Mouse (Mus musculus): ENCODE results near the gene Pparg. TPM values are rescaled to one million over a fixed set of nuclear protein-coding genes. Genes with fewer than 3 reads are reported as not detected.

Pparg gene
- polyA plus RNA-seq, 1 experiment from 2014 or later = 9.4 TPM

- H3K27ac ChIP-seq (replicated peaks) = no peak overlapping the region
- H3K9ac ChIP-seq = no peak overlapping the region
- WGBS = 73% methylated on average over 2 of the region's 2 CpGs
Measured at GRCm38 (mm10) chr6:115518352-115518751, 157.6 kb downstream of the Pparg start.

DNA sequence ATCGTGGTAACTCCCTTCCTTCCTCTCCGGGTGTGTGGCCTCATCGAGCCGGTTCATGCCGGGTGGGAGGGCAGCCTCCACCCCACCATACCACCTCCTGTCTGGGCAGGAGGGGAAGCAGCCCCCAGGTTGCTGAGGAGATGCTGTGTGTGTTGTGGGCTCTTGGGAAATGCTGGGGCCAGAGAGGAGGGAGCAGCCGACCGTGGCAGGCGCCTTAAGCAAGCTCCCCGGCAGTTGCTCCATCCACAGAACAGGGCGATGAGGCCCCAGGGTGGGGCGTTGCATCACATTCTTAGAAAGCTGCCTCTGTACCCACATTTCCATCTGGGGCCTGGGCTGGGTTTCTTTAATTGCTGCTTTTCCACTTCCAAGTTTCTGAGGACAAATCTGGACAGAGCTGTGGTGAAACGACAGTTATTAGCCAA lies 158.5 kb downstream of the Pparg start:
- 37% methylated on average over 12 of the region's 12 CpGs for WGBS
- no peak overlapping the region for H3K4me3 ChIP-seq (replicated peaks)
- H3K9me3 ChIP-seq (replicated peaks) = no peaks in the 10 kb centered on the region
- no peaks in the 10 kb centered on the region for H3K36me3 ChIP-seq
- H3K4me2 ChIP-seq (replicated peaks) = no peak overlapping the region
- H3K4me1 ChIP-seq = peaks cover 25% of the 10 kb centered on the region
- no peak for ATAC-seq (ENCODE audit: insufficient number of reproducible peaks, low FRiP score, low TSS enrichment, low read depth)
- H3K9ac ChIP-seq = no peak overlapping the region
- no peak overlapping the region for H3K27ac ChIP-seq (replicated peaks)
- no peaks in the 10 kb centered on the region; the same call in 1 of the 2 replicates for H3K27me3 ChIP-seq

More at GRCm38 (mm10) chr6:115518352-115518751, 157.6 kb downstream of the Pparg start:
- no peaks in the 10 kb centered on the region for H3K9me3 ChIP-seq (replicated peaks)
- no peaks in the 10 kb centered on the region; the same call in 1 of the 2 replicates for H3K27me3 ChIP-seq
- no peak overlapping the region for H3K4me3 ChIP-seq (replicated peaks)
- no peaks in the 10 kb centered on the region for H3K36me3 ChIP-seq
- peaks cover 17% of the 10 kb centered on the region for H3K4me1 ChIP-seq
- H3K4me2 ChIP-seq (replicated peaks) = no peak overlapping the region
- no peak for ATAC-seq (ENCODE audit: insufficient number of reproducible peaks, low FRiP score, low TSS enrichment, low read depth)

DNA sequence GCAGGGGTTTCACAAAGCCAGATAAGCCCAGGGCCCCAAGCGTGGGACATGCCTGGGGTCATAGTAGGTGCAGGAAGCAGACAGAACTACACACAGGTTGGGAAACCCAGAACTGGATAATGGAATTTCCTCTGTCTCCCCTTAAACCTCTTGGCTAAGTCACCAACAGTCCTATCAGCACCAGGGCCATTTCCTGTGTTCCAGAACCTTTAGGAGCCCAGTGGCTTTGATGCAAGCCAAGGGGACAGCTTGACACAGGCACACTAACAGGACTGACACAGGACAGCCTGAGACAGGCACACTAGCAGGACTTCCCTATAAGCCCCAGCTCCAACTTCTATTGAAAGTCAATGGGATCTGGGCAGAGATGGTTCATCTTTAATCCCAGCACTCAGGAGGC lies 161.2 kb downstream of the Pparg start:
- WGBS = 79% methylated on average over 1 of the region's 1 CpGs
- H3K9me3 ChIP-seq (replicated peaks) = no peaks in the 10 kb centered on the region
- no peak overlapping the region for H3K9ac ChIP-seq

GRCm38 (mm10) chr6:115522691-115523146 lies 162.0 kb downstream of the Pparg start:
- Histone ChIP-seq H3K9me3 (replicated peaks) (no peaks in the 10 kb centered on the region), H3K9ac (no peak overlapping the region), H3K4me3 (replicated peaks) (no peak overlapping the region), H3K4me2 (replicated peaks) (no peak overlapping the region), H3K27me3 (no peaks in the 10 kb centered on the region; the same call in 1 of the 2 replicates), H3K4me1 (peaks cover 25% of the 10 kb centered on the region), H3K27ac (replicated peaks) (peak overlapping the region; percentile 5; the same call in 1 of the 2 replicates), H3K36me3 (no peaks in the 10 kb centered on the region)
- no peak for ATAC-seq (ENCODE audit: insufficient number of reproducible peaks, low FRiP score, low TSS enrichment, low read depth)
- WGBS = 80% methylated on average over 6 of the region's 6 CpGs

More for the DNA sequence above, 161.2 kb downstream of the Pparg start:
- Histone ChIP-seq H3K27me3 (no peaks in the 10 kb centered on the region; the same call in 1 of the 2 replicates), H3K27ac (replicated peaks) (no peak overlapping the region), H3K36me3 (no peaks in the 10 kb centered on the region), H3K4me3 (replicated peaks) (no peak overlapping the region), H3K4me1 (peaks cover 25% of the 10 kb centered on the region), H3K4me2 (replicated peaks) (no peak overlapping the region)
- ATAC-seq (ENCODE audit: insufficient number of reproducible peaks, low FRiP score, low TSS enrichment, low read depth) = no peak

DNA sequence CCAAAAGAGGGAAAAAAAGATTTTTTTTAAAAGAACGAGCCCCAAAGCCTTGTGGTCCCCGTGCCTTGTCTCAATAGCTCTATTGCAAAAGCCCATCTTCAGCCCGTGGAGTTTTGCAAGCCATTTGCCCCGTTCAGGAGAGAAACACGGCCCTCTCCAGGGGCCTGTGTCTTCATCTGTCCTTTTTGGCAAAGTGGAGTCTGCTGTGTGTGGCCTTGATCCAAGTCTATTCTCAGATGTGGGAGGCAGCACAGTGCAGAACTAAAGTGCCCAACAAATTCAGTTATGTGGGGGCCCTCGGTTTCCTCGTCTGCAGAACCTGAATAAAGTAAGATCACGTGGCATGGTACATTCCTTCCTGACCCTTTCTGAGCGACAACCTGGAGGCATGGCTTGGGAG lies 162.4 kb downstream of the Pparg start:
- H3K4me3 ChIP-seq (replicated peaks) = no peak overlapping the region
- WGBS = 44% methylated on average over 9 of the region's 9 CpGs
- no peak overlapping the region for H3K4me2 ChIP-seq (replicated peaks)
- no peak overlapping the region for H3K9ac ChIP-seq
- H3K27me3 ChIP-seq = peaks cover under 1% of the 10 kb centered on the region; the same call in 1 of the 2 replicates
- H3K36me3 ChIP-seq = no peaks in the 10 kb centered on the region
- peak; percentile 53; the same call in 1 of the 2 replicates for ATAC-seq (ENCODE audit: insufficient number of reproducible peaks, low FRiP score, low TSS enrichment, low read depth)
- H3K9me3 ChIP-seq (replicated peaks) = no peaks in the 10 kb centered on the region
- peak overlapping the region; percentile 5; the same call in 1 of the 2 replicates for H3K27ac ChIP-seq (replicated peaks)
- H3K4me1 ChIP-seq = peaks cover 25% of the 10 kb centered on the region

DNA sequence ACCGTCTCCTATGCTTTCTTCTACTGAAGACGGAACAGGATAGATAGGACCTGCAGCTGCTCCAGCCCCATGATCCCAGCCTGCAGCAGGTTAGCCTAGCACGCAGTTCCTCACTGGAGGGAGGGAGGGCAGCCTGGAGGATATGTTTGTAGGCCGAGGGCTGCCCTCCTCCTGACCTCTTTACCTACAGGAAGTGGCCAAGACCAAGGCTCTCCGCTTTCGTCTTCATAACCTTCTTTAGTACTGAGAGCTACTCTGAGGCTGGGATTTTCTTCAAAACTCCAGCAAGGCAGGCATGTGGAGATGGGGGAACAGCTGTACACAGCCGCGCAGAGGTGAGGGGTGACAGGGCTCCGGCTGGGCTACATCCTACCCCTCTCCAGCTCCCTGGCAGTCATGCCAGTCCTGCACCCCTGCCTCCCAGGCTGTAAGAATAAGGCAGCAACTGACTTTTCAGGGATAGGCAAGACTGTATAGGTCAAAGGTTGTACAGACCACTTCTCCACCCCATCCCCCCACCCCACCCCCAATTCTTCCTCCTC lies 163.8 kb downstream of the Pparg start:
- no peak overlapping the region for H3K4me3 ChIP-seq (replicated peaks)
- H3K4me1 ChIP-seq = peaks cover 18% of the 10 kb centered on the region
- 0 out of 2 replicates have a peak, but pooled peaks cover 4% of the 10 kb centered on the region for H3K27me3 ChIP-seq
- H3K27ac ChIP-seq (replicated peaks) = no peak overlapping the region
- no peaks in the 10 kb centered on the region for H3K9me3 ChIP-seq (replicated peaks)
- whole genome bisulfite sequencing = 72% methylated on average over 9 of the region's 9 CpGs
- no peak overlapping the region for H3K9ac ChIP-seq
- ATAC-seq (ENCODE audit: insufficient number of reproducible peaks, low FRiP score, low TSS enrichment, low read depth) = no peak; the same call in 1 of the 2 replicates
- no peaks in the 10 kb centered on the region for H3K36me3 ChIP-seq
- no peak overlapping the region for H3K4me2 ChIP-seq (replicated peaks)

- H3K4me2 ChIP-seq (replicated peaks) = no peak overlapping the region
- H3K9me3 ChIP-seq (replicated peaks) = no peaks in the 10 kb centered on the region
- WGBS = 84% methylated on average over 3 of the region's 3 CpGs
- 0 out of 2 replicates have a peak, but pooled peaks cover 4% of the 10 kb centered on the region for H3K27me3 ChIP-seq
- peaks cover 19% of the 10 kb centered on the region; the same call in 1 of the 2 replicates for H3K4me1 ChIP-seq
- H3K9ac ChIP-seq = no peak overlapping the region
- H3K27ac ChIP-seq (replicated peaks) = no peak overlapping the region
- no peaks in the 10 kb centered on the region for H3K36me3 ChIP-seq
- ATAC-seq (ENCODE audit: insufficient number of reproducible peaks, low FRiP score, low TSS enrichment, low read depth) = no peak
- H3K4me3 ChIP-seq (replicated peaks) = no peak overlapping the region
Measured at GRCm38 (mm10) chr6:115527418-115527817, 166.7 kb downstream of the Pparg start.

GRCm38 (mm10) chr6:115528372-115528771 lies 167.6 kb downstream of the Pparg start:
- Histone ChIP-seq H3K9ac (no peak overlapping the region), H3K36me3 (no peaks in the 10 kb centered on the region), H3K4me2 (replicated peaks) (no peak overlapping the region), H3K27me3 (0 out of 2 replicates have a peak, but pooled peaks cover 4% of the 10 kb centered on the region), H3K27ac (replicated peaks) (no peak overlapping the region), H3K4me1 (peaks cover 11% of the 10 kb centered on the region; the same call in 1 of the 2 replicates), H3K4me3 (replicated peaks) (no peak overlapping the region), H3K9me3 (replicated peaks) (no peaks in the 10 kb centered on the region)
- ATAC-seq (ENCODE audit: insufficient number of reproducible peaks, low FRiP score, low TSS enrichment, low read depth) = no peak
- 89% methylated on average over 4 of the region's 4 CpGs for WGBS

DNA sequence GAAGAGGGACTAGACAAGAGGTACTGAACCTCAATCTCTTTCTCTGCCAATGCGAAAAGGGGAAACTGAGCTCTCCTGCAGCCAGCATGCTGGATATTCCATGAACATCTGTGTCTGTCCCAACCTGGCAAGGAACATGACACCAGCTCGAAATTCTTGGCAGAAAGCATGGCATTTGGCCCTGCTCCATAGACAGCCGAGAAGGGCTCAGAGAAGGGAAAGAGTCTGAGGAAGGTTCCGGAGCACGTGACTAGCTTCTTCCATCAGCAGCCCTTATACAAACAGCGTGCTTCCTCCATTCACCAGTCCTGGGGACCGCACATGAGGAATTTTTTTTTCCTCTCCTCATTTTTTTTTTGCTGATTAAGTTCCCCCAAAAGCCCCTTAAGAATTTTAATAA lies 173.9 kb downstream of the Pparg start:
- H3K36me3 ChIP-seq = no peaks in the 10 kb centered on the region
- 0 out of 2 replicates have a peak overlapping the region, but pooled peaks have one; percentile 11 for H3K27ac ChIP-seq (replicated peaks)
- H3K9me3 ChIP-seq (replicated peaks) = no peaks in the 10 kb centered on the region
- H3K9ac ChIP-seq = no peak overlapping the region
- H3K4me3 ChIP-seq (replicated peaks) = no peak overlapping the region
- whole genome bisulfite sequencing = 41% methylated on average over 7 of the region's 7 CpGs
- ATAC-seq (ENCODE audit: insufficient number of reproducible peaks, low FRiP score, low TSS enrichment, low read depth) = no peak; the same call in 1 of the 2 replicates
- H3K4me1 ChIP-seq = peaks cover 16% of the 10 kb centered on the region
- H3K4me2 ChIP-seq (replicated peaks) = no peak overlapping the region
- H3K27me3 ChIP-seq = 0 out of 2 replicates have a peak, but pooled peaks cover 3% of the 10 kb centered on the region

GRCm38 (mm10) chr6:115536169-115536568 lies 175.4 kb downstream of the Pparg start:
- no peaks in the 10 kb centered on the region for H3K36me3 ChIP-seq
- no peak overlapping the region for H3K27ac ChIP-seq (replicated peaks)
- H3K4me1 ChIP-seq = peaks cover 16% of the 10 kb centered on the region
- H3K9ac ChIP-seq = no peak overlapping the region
- 0 out of 2 replicates have a peak, but pooled peaks cover 3% of the 10 kb centered on the region for H3K27me3 ChIP-seq
- H3K9me3 ChIP-seq (replicated peaks) = no peaks in the 10 kb centered on the region
- no peak overlapping the region for H3K4me3 ChIP-seq (replicated peaks)
- 77% methylated on average over 4 of the region's 4 CpGs for WGBS
- ATAC-seq (ENCODE audit: insufficient number of reproducible peaks, low FRiP score, low TSS enrichment, low read depth) = no peak
- H3K4me2 ChIP-seq (replicated peaks) = no peak overlapping the region

DNA sequence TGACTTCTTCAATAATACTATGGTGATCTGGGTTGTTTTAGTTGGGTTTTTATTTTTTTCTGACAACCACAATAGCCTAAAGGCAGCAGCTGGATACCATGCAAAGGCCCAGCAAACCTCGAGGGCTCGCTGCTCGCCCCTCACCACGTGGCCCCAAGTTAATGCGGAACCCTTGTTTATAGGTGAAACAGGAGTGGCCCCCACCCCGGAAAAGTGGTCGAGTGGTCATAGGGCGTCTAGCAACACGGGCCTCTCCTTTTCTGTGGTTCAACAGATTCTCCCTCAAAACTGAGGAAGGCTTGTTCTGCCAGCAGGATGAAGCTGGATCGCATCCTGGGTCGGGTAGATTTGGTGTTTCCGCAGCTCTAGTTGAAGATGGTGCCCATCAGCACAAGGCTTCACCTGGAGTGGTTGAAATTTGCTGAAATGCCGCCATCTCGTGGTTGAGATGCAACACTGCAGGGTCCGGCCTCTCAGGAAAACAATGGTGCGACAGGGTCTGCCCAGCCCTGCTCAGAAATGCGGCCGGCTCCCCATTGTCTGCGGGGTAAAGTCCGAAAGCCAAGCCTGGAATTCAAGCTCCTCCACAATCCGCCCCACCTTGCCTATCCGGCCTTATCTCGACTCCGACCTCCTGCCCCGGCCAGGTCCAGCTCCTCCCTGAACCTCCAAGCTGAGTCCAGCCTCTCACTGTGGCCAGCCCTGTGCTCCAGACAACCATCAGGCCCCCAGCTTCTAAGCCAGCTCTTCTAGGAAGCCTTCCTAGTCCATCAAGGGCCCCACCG lies 178.1 kb downstream of the Pparg start:
- H3K36me3 ChIP-seq = no peaks in the 10 kb centered on the region
- H3K4me2 ChIP-seq (replicated peaks) = peak overlapping the region; percentile 56
- peak overlapping the region; percentile 30 for H3K4me3 ChIP-seq (replicated peaks)
- H3K27me3 ChIP-seq = 0 out of 2 replicates have a peak, but pooled peaks cover 3% of the 10 kb centered on the region
- H3K4me1 ChIP-seq = peaks cover 17% of the 10 kb centered on the region
- no peaks in the 10 kb centered on the region for H3K9me3 ChIP-seq (replicated peaks)
- H3K27ac ChIP-seq (replicated peaks) = no peak overlapping the region
- peak; percentile 49; the same call in 1 of the 2 replicates for ATAC-seq (ENCODE audit: insufficient number of reproducible peaks, low FRiP score, low TSS enrichment, low read depth)
- peak overlapping the region; percentile 29; the same call in 1 of the 2 replicates for H3K9ac ChIP-seq
- WGBS = 15% methylated on average over 26 of the region's 26 CpGs
